Mouse (Mus musculus): Measurements from ENCODE around the gene Ick. TPM values are rescaled to one million over a fixed set of nuclear protein-coding genes. Genes with fewer than 3 reads are reported as not detected.

Gene Ick
- 24.0 and 26.8 TPM in 2 replicates for polyA plus RNA-seq (2015; fragmentation: Nextera tagmentation; extraction: Ambion mirVana)

GRCm38 (mm10) chr9:78108796-78109239 lies at the start of gene Ick, which contains the start of gene Fbxo9:
TSS of gene Ick (plus strand) at chr9:78109192.
TSS of gene Fbxo9 (minus strand) at chr9:78109065.

GRCm38 (mm10) chr9:78182474-78182873 lies 73.5 kb downstream of the Ick start, which contains the start of gene Gsta4:
TSS of gene Gsta4 (plus strand) at chr9:78182774.

Other genes with a start within 250 kb of the Ick start
- gene Elovl5, start 191.8 kb upstream of the Ick start, polyA plus RNA-seq (2015; fragmentation: Nextera tagmentation; extraction: Ambion mirVana) = 79.2 and 86.3 TPM in 2 replicates
- not detected in 2 replicates for gene Gcm1, start 57.3 kb upstream of the Ick start, polyA plus RNA-seq (2015; fragmentation: Nextera tagmentation; extraction: Ambion mirVana)
- gene Fbxo9, start 127 bp upstream of the Ick start, polyA plus RNA-seq (2015; fragmentation: Nextera tagmentation; extraction: Ambion mirVana) = 122 and 126 TPM in 2 replicates
- gene Gsta4, start 73.6 kb downstream of the Ick start, polyA plus RNA-seq (2015; fragmentation: Nextera tagmentation; extraction: Ambion mirVana) = 53.6 and 62.7 TPM in 2 replicates
- not detected in 2 replicates for gene Gsta1, start 121.5 kb downstream of the Ick start, polyA plus RNA-seq (2015; fragmentation: Nextera tagmentation; extraction: Ambion mirVana)
- gene Gm3776, start 147.9 kb downstream of the Ick start, polyA plus RNA-seq (2015; fragmentation: Nextera tagmentation; extraction: Ambion mirVana) = not detected in 2 replicates
- not detected in 2 replicates for gene Gm10639, start 180.7 kb downstream of the Ick start, polyA plus RNA-seq (2015; fragmentation: Nextera tagmentation; extraction: Ambion mirVana)
- gene Omt2a, start 205.6 kb downstream of the Ick start, polyA plus RNA-seq (2015; fragmentation: Nextera tagmentation; extraction: Ambion mirVana) = not detected in 2 replicates
- gene Omt2b, start 218.4 kb downstream of the Ick start, polyA plus RNA-seq (2015; fragmentation: Nextera tagmentation; extraction: Ambion mirVana) = not detected in 2 replicates
- gene Gsta2, start 246.6 kb downstream of the Ick start, polyA plus RNA-seq (2015; fragmentation: Nextera tagmentation; extraction: Ambion mirVana) = not detected in 2 replicates